Mouse (Mus musculus) embryo, embryonic 11 days (tissue): ENCODE data around the gene Mn1.

Source experiments
- DNase-seq: peaks from one replicate; pipeline ENCODE4 v3.0.0-alpha.2; 2015

The Mn1 gene

GRCm38 (mm10) chr5:111490599-111490998 lies 73.4 kb downstream of the Mn1 start:
- no peak for DNase-seq

DNA sequence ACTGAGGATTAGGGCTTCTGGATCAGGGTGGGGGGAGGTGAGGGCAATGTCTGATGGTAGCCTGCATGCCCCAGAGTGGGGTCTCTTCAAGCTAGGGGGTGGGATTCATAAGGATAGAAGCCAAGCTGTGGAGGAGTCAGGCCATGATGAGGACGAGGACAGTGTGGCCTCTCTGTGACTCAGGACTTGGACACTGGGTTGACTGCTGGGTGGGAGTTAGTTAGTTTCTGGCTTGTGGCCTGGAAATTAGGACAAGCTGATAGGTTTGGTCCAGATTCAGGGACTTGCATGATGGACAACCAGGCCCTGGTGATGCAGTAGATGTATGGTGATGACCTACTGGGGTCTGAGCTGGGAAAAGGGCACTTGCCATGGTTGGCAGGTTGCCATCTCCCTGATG lies 74.3 kb downstream of the Mn1 start:
- no peak for DNase-seq

- DNase-seq = no peak
Observed at GRCm38 (mm10) chr5:111500036-111500435, 82.9 kb downstream of the Mn1 start.

GRCm38 (mm10) chr5:111501691-111502441 lies 84.7 kb downstream of the Mn1 start:
- peak; percentile 43 for DNase-seq

DNA sequence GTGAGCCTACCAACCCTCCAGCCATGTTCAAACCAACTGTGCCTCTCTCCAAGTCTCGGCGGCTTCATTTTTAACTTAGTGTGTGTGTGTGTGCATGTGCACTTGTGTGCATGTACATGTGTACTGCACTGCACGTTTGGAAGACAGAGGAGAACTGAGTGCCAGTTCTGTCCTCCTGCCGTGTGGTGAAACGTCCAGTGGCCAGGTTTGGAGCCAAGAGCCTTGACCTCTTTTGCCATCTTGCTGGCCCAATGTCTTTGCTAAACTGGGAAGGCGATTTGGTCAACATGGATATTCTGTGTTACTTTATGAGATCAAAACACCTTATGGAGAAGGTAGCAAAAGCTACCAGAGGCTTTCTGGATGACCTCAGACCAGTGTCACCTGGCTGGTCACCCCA lies 88.1 kb downstream of the Mn1 start:
- DNase-seq = no peak

- DNase-seq = no peak
Observed at GRCm38 (mm10) chr5:111505824-111506223, 88.7 kb downstream of the Mn1 start.

- peak; percentile 85 for DNase-seq
Observed at GRCm38 (mm10) chr5:111506410-111506809, 89.2 kb downstream of the Mn1 start.
